Mouse (Mus musculus) liver, embryonic 14.5 days (tissue): ENCODE results near the gene Scpep1.

Experiments
- CTCF ChIP-seq: IDR thresholded peaks from 2 replicates; pipeline ENCODE4 v1.5.1; 2016; ENCODE audit warnings: antibody characterized with exemption, low read depth, control low read depth
- EP300 ChIP-seq: IDR thresholded peaks from 2 replicates; pipeline ENCODE4 v1.6.1; 2016; ENCODE audit warnings: antibody characterized with exemption, low read depth

- TF ChIP-seq CTCF (no peak), EP300 (no peak)
These were observed 45.8 kb downstream of the Scpep1 start for GRCm38 (mm10) chr11:88909388-88910036.
